Mouse (Mus musculus) G1E (cell line): Measurements from ENCODE around the gene Grtp1.

Experiments used
- CTCF ChIP-seq: IDR thresholded peaks from 2 replicates; pipeline ENCODE4 v1.5.1; 2012; ENCODE audit warnings: low read depth, low read length, inconsistent platforms, mixed read lengths
- POLR2AphosphoS5 ChIP-seq: IDR thresholded peaks from 2 replicates; pipeline ENCODE4 v1.6.1; 2012; ENCODE audit warnings: low read depth, low read length, inconsistent platforms; ENCODE audit not compliant: insufficient replicate concordance

DNA sequence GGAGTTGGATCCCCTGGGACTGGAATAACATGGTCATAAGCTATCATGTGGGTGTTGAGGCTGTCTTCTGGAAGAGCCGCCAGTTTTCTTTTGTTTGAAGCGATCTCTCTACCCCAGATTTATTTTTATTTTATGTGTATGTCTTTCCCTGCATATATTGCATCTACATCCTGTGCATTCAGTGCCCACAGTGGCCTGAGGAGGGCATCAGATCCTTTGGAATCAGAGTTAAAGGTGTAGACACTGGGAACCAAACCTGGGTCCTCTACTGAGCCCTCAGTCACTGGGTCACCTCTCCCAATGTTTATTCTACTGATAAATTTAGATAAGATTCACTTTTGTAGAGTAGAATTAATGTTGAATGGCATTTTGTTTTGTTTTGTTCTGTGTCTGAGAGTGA lies 51.1 kb downstream of the Grtp1 start:
- TF ChIP-seq CTCF = no peak
- TF ChIP-seq POLR2AphosphoS5 = no peak
